Mouse (Mus musculus): ENCODE data around the gene Camk2g.

Gene Camk2g

DNA sequence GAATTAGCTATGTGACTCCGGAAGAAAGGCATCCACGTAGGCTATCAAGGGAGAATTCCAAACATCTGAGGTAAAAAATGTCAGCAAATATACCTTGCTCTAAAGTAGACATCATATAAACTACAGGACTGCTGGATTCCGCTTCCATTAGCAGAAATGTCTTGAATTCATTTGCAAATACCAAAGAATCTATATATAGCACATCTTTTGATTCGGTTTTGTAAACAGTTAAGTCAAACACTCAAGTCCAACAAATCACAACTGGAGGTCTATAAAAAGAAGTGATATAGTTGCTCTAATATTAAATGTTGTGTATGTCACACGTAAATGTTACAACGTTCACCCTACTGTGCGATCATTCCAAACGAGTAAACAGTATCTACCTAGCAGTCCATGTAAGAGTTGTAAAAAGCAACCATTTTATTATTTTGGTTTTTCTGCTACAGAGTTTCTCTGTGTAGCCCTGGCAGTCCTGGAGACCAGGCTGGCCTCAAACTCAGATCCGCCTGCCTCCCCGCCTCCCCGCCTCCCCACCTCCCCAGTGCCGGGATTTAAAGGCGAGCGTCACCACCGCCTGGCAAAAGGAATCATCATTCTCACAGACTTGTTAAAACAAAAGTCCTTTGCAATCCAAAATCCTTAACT is 91.7 kb downstream of the Camk2g start:
- no peak for DNase-seq (ENCODE audit: low spot score)

DNA sequence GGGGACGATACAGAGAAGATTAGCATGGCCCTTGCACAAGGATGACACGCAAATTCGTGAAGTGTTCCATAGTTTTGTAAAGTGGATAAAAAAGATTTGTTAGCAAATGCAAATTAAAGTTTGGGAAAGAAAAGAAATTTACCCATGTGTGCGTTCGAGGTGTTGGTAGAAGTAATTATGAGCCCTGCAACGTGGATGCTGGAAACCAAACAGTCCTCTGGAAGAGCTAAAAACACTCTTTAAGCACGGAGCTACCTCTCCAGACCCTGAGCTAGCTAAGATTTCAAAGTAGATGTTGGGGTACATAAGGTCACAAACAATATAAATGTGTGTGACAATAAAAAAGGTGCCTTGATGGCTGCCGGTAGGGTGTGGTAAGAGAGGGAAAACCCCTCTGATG is 92.3 kb downstream of the Camk2g start:
- DNase-seq (ENCODE audit: low spot score), result no peak

DNA sequence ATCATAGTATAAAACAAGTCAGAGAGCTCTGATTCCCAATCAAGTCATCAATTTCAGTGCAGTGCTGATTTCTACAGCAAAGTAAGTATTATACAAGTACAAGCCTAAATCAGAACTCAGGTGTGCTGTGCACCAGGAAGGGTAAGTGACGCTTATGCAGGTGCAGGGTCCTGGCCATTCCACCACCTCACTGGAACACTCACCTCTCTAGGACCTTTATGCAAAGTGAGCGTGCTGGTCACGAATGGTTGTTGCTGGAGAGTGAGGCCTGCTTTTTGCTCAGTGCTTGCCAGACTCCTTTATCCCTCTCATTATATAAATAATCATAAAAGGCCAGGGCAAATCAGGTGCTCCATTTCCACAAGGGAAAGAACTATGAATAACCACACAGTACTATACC is 93.5 kb downstream of the Camk2g start:
- DNase-seq (ENCODE audit: low spot score), result no peak

DNA sequence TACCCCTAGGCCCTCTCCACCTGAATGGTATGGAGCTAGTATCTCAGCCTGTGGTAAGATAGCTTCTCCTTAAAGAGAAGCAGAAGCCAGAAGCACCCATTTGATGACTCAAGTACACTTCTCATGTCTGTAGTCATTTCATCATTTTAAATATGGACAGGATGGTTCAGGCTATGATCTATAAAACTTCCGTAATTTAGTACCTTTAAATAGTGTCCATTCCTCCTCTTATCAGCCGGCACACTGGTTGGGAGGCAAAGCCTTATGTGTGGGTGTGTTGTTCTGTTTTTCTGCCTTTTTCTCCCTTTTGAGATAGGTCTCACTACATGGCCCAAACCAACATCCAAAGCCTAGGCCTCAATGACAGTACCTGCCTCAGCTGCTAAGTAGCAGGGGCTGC is 95.4 kb downstream of the Camk2g start:
- no peak for DNase-seq (ENCODE audit: low spot score)

DNA sequence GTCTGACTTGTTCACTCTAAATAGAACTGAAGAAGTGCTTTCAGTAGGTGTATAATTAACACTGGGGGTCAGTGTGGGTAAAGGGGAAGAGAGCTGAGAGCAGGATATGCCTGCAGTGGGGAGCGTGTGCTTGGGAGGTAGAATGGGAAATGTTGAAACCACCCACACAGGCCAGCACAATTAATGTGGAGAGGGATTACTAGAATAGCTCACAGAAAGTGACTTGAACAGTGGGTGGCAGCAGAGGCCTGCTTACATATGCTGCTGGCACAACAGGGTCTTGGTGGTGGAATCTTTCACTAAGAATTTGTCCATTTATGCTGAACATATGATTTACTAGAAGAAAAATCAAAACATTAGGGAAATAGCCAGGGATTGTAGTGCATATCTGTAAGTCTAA is 96.9 kb downstream of the Camk2g start:
- DNase-seq (ENCODE audit: low spot score), result peak; percentile 37

DNA sequence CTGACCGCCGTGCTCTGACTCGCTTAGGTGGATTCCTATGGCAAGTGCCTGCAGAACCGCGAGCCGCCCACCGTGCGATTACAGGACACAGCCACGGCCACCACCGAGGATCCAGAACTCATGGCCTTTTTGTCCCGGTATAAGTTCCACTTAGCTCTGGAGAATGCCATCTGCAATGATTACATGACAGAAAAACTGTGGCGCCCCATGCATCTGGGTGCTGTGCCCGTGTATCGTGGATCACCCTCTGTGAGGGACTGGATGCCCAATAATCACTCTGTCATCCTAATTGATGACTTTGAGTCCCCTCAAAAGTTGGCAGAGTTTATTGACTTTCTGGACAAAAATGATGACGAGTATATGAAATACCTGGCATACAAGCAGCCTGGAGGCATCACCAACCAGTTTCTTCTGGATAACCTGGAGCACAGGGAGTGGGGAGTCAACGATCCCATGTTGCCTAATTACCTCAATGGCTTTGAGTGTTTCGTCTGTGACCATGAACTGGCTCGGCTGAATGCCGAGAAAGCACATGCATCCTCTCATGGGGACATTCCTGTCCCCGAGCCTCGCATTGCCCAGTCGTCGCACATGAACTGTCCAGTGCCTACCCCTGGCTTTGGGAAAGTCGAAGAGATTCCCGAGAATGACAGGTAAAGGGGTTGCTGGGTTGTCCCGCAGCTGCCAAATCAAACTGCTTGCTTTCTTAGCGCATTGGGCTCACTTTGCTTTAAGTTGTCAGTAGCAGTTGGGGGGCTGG is 97.9 kb downstream of the Camk2g start:
- DNase-seq (ENCODE audit: low spot score), result no peak

DNA sequence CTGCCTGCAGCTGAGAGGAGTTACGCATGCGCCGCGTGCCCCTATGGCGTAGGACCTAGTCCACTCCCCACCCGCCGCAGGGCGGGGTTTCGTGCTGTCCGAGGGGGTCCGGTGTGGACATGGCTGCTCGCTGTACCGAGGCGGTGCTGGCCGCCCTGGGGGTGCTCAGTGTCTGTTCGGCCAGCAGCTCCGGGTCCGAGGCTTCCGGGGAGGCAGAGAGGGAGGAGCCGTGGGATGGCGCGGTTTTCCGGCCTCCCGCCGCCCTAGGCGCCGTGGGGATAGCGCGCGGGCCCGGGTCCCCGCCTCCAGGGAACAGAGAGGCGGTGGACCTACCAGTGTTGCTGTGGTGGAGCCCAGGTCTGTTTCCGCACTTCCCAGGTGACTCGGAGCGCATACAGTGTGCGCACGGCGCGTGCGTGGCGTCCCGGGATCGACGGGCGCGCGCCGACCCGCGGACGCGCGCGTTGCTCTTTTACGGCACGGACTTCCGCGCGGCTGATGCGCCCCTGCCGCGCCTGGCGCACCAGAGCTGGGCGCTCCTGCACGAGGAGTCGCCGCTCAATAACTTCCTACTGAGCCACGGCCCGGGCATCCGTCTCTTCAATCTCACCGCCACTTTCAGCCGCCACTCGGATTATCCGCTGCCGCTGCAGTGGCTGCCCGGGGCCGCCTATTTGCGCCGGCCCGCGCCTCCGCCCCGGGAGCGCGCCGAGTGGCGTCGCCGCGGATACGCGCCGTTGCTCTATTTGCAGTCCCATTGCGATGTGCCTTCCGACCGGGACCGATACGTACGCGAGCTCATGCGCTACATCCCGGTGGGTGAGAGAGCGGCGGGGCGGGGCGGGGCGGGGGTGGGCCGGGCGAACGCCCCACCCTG is 98.8 kb downstream of the Camk2g start, which contains the start of gene Fut11:
Gene Fut11, plus strand, starts transcription at position 85 of the 877 bp plus-strand sequence.
- peak; percentile 89 for DNase-seq (ENCODE audit: low spot score)

DNA sequence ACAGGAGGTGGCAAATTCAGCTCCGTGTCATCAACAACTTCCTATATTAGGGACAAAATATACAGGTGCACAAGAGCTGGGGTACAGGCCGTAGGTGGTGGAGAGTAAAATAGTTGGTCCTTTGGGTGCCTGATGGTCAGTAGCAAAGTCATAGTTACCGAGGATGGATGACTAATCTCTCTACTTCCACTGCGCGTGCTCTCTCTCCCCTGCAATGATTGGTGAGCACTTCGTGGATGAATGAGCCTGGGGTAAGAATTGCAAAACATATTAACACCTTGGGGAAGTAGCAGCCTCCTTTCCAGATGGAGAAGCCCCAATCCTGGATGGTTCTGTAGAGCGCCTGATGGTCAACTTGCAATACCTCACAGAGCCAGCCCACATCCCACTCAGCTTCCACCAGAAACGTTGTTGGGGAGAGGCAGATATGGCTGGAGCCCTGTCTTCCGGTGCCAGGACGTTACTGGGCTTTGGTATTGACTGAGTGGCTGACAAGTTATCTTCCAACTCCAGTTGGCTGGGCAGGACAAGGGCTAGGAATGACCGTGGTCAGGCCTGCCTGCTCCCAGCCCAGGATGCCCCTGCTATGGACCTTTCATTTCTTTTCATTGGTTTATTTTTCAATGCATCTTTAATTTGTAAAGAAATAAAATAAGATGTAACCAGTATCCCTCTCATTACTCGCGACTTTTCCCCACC is 99.6 kb downstream of the Camk2g start:
- no peak for DNase-seq (ENCODE audit: low spot score)

DNA sequence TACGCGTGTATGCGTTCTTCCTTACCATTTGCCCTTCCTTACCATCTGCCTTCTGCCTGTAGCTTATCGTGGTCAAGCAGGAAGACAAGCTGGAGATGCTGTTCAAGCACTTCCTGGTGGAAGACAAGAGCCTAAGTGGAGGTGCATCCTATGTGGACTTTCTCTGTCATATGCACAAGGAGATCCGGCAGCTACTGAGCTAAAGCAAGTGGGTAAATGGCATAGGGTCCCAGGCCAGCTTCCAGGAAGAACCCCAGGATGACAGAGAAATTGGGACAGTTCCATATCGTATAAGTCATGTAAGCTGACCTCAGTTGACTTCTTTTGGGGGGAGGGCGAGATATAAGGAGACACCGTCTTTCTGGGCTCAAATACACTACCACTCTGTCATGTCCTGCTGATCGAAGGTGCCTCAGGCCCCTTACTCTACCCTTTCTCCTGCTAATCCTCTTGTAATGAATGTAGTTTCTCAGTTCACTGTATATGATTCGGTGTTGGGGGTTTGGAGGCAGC is 100.2 kb downstream of the Camk2g start:
- no peak for DNase-seq (ENCODE audit: low spot score)

DNA sequence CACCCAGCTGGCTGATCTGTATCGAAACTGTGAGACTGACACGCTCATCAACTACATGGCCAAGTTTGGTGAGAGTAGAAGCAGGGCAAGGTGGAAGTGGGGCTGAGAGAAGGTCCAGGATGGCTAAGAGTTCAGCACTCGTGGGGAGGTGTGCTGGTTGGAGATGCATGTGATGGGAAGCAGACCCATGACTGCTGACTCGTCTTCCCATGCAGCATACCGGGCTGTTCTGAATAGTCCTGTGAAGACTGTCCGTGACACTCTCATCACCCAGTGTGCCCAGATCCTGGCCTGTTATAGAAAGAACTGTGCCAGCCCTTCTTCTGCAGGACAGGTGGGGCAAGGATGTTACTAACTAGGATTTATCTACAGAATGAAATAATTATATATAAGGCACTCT is 102.1 kb downstream of the Camk2g start:
- DNase-seq (ENCODE audit: low spot score), result no peak

DNA sequence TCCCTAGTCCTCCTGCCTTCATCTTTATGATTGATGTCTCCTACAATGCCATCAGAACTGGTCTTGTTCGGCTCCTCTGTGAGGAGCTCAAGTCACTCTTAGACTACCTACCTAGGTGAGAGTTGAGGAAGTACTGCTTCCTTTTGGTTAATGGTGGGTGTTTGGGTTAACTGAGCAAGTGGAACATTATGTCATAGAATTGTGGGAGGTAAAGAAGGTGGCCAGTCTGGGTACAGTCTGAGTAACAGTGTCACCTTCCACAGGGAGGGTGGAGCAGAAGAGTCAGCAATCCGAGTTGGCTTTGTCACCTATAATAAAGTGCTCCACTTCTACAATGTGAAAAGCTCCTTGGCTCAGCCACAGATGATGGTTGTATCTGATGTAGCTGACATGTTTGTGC is 104.9 kb downstream of the Camk2g start:
- DNase-seq (ENCODE audit: low spot score), result no peak

DNA sequence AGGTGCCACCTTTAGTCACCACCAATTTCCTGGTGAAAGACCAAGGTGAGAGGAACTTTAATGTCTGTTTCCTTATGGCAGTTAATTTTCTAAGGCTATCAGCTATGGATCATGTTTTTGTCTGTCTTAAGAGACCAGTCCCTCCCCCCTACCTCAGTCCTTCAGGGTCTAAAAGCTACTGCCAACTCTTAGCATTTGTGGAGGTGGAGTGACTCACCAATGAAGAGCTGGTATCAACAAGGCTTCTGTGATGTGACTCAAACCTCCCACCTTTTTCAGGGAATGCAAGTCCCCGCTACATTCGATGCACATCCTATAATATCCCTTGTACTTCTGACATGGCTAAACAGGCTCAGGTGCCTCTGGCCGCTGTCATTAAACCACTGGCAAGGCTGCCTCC is 107.3 kb downstream of the Camk2g start:
- no peak for DNase-seq (ENCODE audit: low spot score)

Measured in urinary bladder, postnatal 14 days (tissue).